Mouse (Mus musculus) cortical plate, adult 2 months (tissue): ENCODE measurements around the gene Hal.

ENCODE experiments used
- CTCF ChIP-seq: fragments of 200-500 bp; IDR thresholded peaks from 2 replicates; pipeline ENCODE4 v1.5.1; 2011; ENCODE audit warnings: mild to moderate bottlenecking, control low read depth, low read length; ENCODE audit not compliant: insufficient read depth; ENCODE audit errors: extremely low read depth
- POLR2A ChIP-seq: fragments of 200-500 bp; IDR thresholded peaks from 2 replicates; pipeline ENCODE4 v1.6.1; 2011; ENCODE audit warnings: mild to moderate bottlenecking, low read length, control low read depth; ENCODE audit not compliant: insufficient read depth; ENCODE audit errors: extremely low read depth

DNA sequence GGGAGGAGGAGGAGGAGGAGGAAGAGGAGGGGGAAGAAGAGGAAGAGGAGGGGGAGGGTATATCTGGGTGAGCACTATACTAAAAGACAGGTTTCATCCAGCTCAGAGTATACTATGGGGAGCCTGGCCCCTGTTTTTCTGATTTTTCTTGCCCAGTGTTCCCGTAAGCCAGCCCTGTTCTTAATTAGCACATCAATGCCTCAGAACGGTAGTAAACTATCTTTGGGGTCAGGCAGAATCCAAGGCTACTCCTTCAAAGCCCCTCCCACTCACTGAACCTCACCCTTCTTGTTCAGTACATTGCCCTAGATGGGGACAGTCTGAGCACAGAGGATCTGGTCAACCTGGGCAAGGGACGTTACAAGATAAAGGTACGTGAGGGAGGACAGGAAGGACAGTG is 1.9 kb downstream of the Hal start:
- no peak for TF ChIP-seq CTCF
- no peak for TF ChIP-seq POLR2A
